Mouse (Mus musculus): Measurements from ENCODE around the gene Zp2. TPM values are rescaled to one million over a fixed set of nuclear protein-coding genes. Genes with fewer than 3 reads are reported as not detected.

Gene Zp2
- total and polyA plus RNA-seq, 3 experiments: not detected

DNA sequence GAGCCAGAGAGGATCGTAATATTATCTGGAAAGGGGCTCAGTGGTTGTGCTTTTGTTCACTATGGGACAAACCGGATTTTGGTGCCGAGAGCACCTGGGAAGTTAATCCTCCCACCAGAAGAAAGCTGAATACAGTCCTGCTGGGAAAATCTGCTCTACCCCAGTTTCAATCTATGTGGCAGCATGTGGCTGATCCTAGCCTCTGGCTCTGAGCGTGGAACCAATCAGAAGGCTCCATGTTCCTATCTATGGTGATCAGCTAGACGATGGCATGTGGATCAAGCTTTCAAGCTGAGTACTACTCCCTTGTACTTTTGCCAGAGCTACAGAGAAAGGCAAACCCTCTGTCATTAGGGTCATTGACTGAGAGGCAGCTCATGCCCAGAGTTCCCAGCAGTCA, 52.1 kb downstream of the Zp2 start:
- Histone ChIP-seq H3K27ac (ENCODE audit: control insufficient read depth, low read depth, low read length) (no peak overlapping the region), H3K36me3 (ENCODE audit: control insufficient read depth in 1 of 2, insufficient read depth in 2 of 2, low read length in 2 of 2) (no peaks in the 10 kb centered on the region), H3K9me3 (replicated peaks; ENCODE audit: insufficient read depth, low read length) (no peaks in the 10 kb centered on the region), H3K79me2 (ENCODE audit: control insufficient read depth, insufficient read depth, low read length, poor library complexity) (no peaks in the 10 kb centered on the region), H3K4me1 (ENCODE audit: control insufficient read depth in 1 of 2, insufficient read depth in 2 of 2, low read length in 2 of 2) (no peaks in the 10 kb centered on the region), H3K9ac (ENCODE audit: control insufficient read depth, low read depth, low read length, poor library complexity, severe bottlenecking) (no peak overlapping the region), H3K27me3 (ENCODE audit: control insufficient read depth in 1 of 2, insufficient read depth in 2 of 2, low read length in 2 of 2) (no peaks in the 10 kb centered on the region; a peak in 1 of 4 replicates), H3K4me3 (ENCODE audit: control insufficient read depth in 1 of 2, insufficient read depth in 1 of 2, low read depth in 2 of 2, low read length in 2 of 2) (no peak overlapping the region)
- no peak for DNase-seq (ENCODE audit: low read depth, low spot score)
- TF ChIP-seq ETS1 (IDR thresholded peaks at IDR 0.05; ENCODE audit: low read depth, low read length): no peak

DNA sequence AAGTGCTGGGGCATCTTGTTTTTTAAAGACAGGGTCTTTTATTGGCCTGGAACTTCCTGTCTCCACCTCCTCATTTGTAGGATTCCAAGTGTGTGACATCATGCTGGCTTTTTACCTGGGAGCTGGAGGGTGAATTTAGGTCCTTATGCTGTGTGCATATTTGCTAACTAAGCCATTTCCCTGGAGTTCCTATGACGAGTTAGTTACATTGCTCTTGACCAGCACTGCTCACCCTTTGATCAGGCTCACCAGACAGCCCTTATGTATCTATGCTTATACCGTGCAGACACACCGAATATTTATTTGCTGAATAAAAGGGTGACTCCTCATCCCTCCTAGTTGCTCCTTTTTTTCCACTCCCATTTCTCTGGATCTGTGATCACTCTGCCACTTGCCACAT, 64.9 kb downstream of the Zp2 start:
- Histone ChIP-seq H3K27me3 (ENCODE audit: control insufficient read depth in 1 of 2, insufficient read depth in 2 of 2, low read length in 2 of 2) (no peaks in the 10 kb centered on the region), H3K9ac (ENCODE audit: control insufficient read depth, low read depth, low read length, poor library complexity, severe bottlenecking) (no peak overlapping the region), H3K27ac (ENCODE audit: control insufficient read depth, low read depth, low read length) (no peak overlapping the region), H3K9me3 (replicated peaks; ENCODE audit: insufficient read depth, low read length) (no peaks in the 10 kb centered on the region), H3K79me2 (ENCODE audit: control insufficient read depth, insufficient read depth, low read length, poor library complexity) (no peaks in the 10 kb centered on the region), H3K4me3 (ENCODE audit: control insufficient read depth in 1 of 2, insufficient read depth in 1 of 2, low read depth in 2 of 2, low read length in 2 of 2) (no peak overlapping the region), H3K36me3 (ENCODE audit: control insufficient read depth in 1 of 2, insufficient read depth in 2 of 2, low read length in 2 of 2) (no peaks in the 10 kb centered on the region), H3K4me1 (ENCODE audit: control insufficient read depth in 1 of 2, insufficient read depth in 2 of 2, low read length in 2 of 2) (no peaks in the 10 kb centered on the region)
- no peak for DNase-seq (ENCODE audit: low read depth, low spot score)
- TF ChIP-seq MXI1 (IDR thresholded peaks at IDR 0.05; ENCODE audit: low read depth, low read length) (no peak), GATA1 (IDR thresholded peaks at IDR 0.05; ENCODE audit: low read depth, low read length) (no peak), ETS1 (IDR thresholded peaks at IDR 0.05; ENCODE audit: low read depth, low read length) (no peak), KAT2A (conservative IDR thresholded peaks at IDR 0.05; ENCODE audit: low read depth, low read length) (no peak), EP300 (IDR thresholded peaks at IDR 0.05; ENCODE audit: low read depth in 1 of 2, low read length in 2 of 2) (no peak), CHD1 (IDR thresholded peaks at IDR 0.05; ENCODE audit: low read depth, low read length) (no peak), MYC (IDR thresholded peaks at IDR 0.05; ENCODE audit: low read depth, low read length) (no peak), HCFC1 (IDR thresholded peaks at IDR 0.05; ENCODE audit: low read depth, low read length) (no peak), ZKSCAN1 (IDR thresholded peaks at IDR 0.05; ENCODE audit: low read depth, low read length) (no peak), POLR2A (IDR thresholded peaks at IDR 0.05; ENCODE audit: control insufficient read depth in 1 of 2, insufficient read depth in 1 of 2, low read depth in 1 of 2, low read length in 2 of 2, poor library complexity in 1 of 2) (no peak), TCF12 (IDR thresholded peaks at IDR 0.05; ENCODE audit: low read depth, low read length) (no peak)

Other genes with a start within 250 kb of the Zp2 start
- 2.1 and 4.0 TPM in 2 replicates for gene Lyrm1, start 249.4 kb downstream of the Zp2 start, total RNA-seq (2012; rRNA removed)
- gene Lyrm1, start 249.4 kb downstream of the Zp2 start, polyA plus RNA-seq (2012; ENCODE audit: insufficient read depth in 1 of 2, insufficient read length in 2 of 2, low read depth in 1 of 2, low replicate concordance in 2 of 2, missing spikeins in 1 of 2): 1 to 10 TPM in 1 of 2 experiments, not detected in 1; 4.4 TPM
- 2.5 and 3.3 TPM in 2 replicates for gene Dcun1d3, start 249.0 kb downstream of the Zp2 start, total RNA-seq (2012; rRNA removed)
- 1 to 10 TPM in 1 of 2 experiments, not detected in 1; 5.6 TPM for gene Dcun1d3, start 249.0 kb downstream of the Zp2 start, polyA plus RNA-seq (2012; ENCODE audit: insufficient read depth in 1 of 2, insufficient read length in 2 of 2, low read depth in 1 of 2, low replicate concordance in 2 of 2, missing spikeins in 1 of 2)
- gene Dnah3, start 50.0 kb downstream of the Zp2 start, total RNA-seq (2012; rRNA removed): not detected in 2 replicates
- not detected for gene Dnah3, start 50.0 kb downstream of the Zp2 start, polyA plus RNA-seq (2012; ENCODE audit: insufficient read depth in 1 of 2, insufficient read length in 2 of 2, low read depth in 1 of 2, low replicate concordance in 2 of 2, missing spikeins in 1 of 2)
- not detected in 2 replicates for gene Tmem159, start 42.9 kb downstream of the Zp2 start, total RNA-seq (2012; rRNA removed)
- not detected for gene Tmem159, start 42.9 kb downstream of the Zp2 start, polyA plus RNA-seq (2012; ENCODE audit: insufficient read depth in 1 of 2, insufficient read length in 2 of 2, low read depth in 1 of 2, low replicate concordance in 2 of 2, missing spikeins in 1 of 2)
- gene Anks4b, start 28.6 kb upstream of the Zp2 start, total RNA-seq (2012; rRNA removed): not detected in 2 replicates
- gene Anks4b, start 28.6 kb upstream of the Zp2 start, polyA plus RNA-seq (2012; ENCODE audit: insufficient read depth in 1 of 2, insufficient read length in 2 of 2, low read depth in 1 of 2, low replicate concordance in 2 of 2, missing spikeins in 1 of 2): not detected
- not detected in 2 replicates for gene Crym, start 56.8 kb upstream of the Zp2 start, total RNA-seq (2012; rRNA removed)
- gene Crym, start 56.8 kb upstream of the Zp2 start, polyA plus RNA-seq (2012; ENCODE audit: insufficient read depth in 1 of 2, insufficient read length in 2 of 2, low read depth in 1 of 2, low replicate concordance in 2 of 2, missing spikeins in 1 of 2): not detected
- not detected in 2 replicates for gene Abca14, start 58.7 kb upstream of the Zp2 start, total RNA-seq (2012; rRNA removed)
- gene Abca14, start 58.7 kb upstream of the Zp2 start, polyA plus RNA-seq (2012; ENCODE audit: insufficient read depth in 1 of 2, insufficient read length in 2 of 2, low read depth in 1 of 2, low replicate concordance in 2 of 2, missing spikeins in 1 of 2): not detected
- not detected in 2 replicates for gene Abca15, start 183.4 kb upstream of the Zp2 start, total RNA-seq (2012; rRNA removed)
- not detected for gene Abca15, start 183.4 kb upstream of the Zp2 start, polyA plus RNA-seq (2012; ENCODE audit: insufficient read depth in 1 of 2, insufficient read length in 2 of 2, low read depth in 1 of 2, low replicate concordance in 2 of 2, missing spikeins in 1 of 2)

All from MEL (cell line).